Mouse (Mus musculus) C2C12 (cell line): Measurements from ENCODE around the gene E330034G19Rik. TPM values are rescaled to one million over a fixed set of nuclear protein-coding genes. Genes with fewer than 3 reads are reported as not detected.

ENCODE experiments used
- polyA plus RNA-seq: library from polyadenylated mRNA; unstranded; fragments of >200 nt; fragmentation: generic; extraction: Trizol; gene quantifications from one replicate; pipeline ENCODE4 v1.2.1, GENCODE M21; 2012; ENCODE audit warnings: missing spikeins

E330034G19Rik gene
- polyA plus RNA-seq, 1 experiment: not detected

Other genes with a start within 250 kb of the E330034G19Rik start
- 59.6 TPM for gene Dlg5, start 47.3 kb upstream of the E330034G19Rik start, polyA plus RNA-seq
- 12.3 TPM for gene Polr3a, start 193.8 kb downstream of the E330034G19Rik start, polyA plus RNA-seq
- 3,018 TPM for gene Rps24, start 193.9 kb downstream of the E330034G19Rik start, polyA plus RNA-seq